In genomic region chr11:49723281-49723680, GRCm38 (mm10) we compare ENCODE assay signal across 21 mouse cellular contexts. TPM values are rescaled to one million over a fixed set of nuclear protein-coding genes. Genes with fewer than 3 reads are reported as not detected.
A peak's percentile ranks its signal among the peaks of the same experiment; 100 is the strongest.
DNase-seq lines count a peak whose midpoint lies in the region; ATAC-seq and TF ChIP-seq lines count a peak whose summit lies in the region.
"Had no signal": no experiment of that assay in that cellular context is flagged by ENCODE, and none has a peak within 500 bp of the region (broad histone marks: within the 10 kb centered on the region; RNA-seq: fewer than 3 reads in every experiment).

No protein-coding gene starts in this region.

- H3K4me1 ChIP-seq in hindbrain, embryonic 12.5 days = no peaks in the 10 kb centered on the region
- no peaks in the 10 kb centered on the region for H3K4me1 ChIP-seq in hindbrain, embryonic 11.5 days (replicated peaks; ENCODE audit: control insufficient read depth, insufficient read depth, low read length)
- peaks cover 29% of the 10 kb centered on the region for H3K4me1 ChIP-seq in thymus, adult 2 months (replicated peaks; ENCODE audit: control insufficient read depth, insufficient read depth, low read length)
- H3K4me1 ChIP-seq: kidney, embryonic 15.5 days; lung, embryonic 15.5 days had no signal

- H3K27ac ChIP-seq in hindbrain, embryonic 12.5 days = no peak overlapping the region
- H3K27ac ChIP-seq in hindbrain, embryonic 11.5 days (ENCODE audit: low read depth, low read length) = no peak overlapping the region
- H3K27ac ChIP-seq in thymus, adult 2 months (ENCODE audit: control insufficient read depth, insufficient read depth, low read length) = peak overlapping the region; percentile 96
- H3K27ac ChIP-seq: kidney, embryonic 15.5 days; lung, embryonic 15.5 days; stomach, postnatal 0 days had no signal

- TF ChIP-seq POLR2A in thymus, adult 2 months (IDR thresholded peaks at IDR 0.05; ENCODE audit: control insufficient read depth, extremely low read depth, insufficient read depth, low read length, poor library complexity) = no peak

- no peaks in the 10 kb centered on the region for H3K27me3 ChIP-seq in hindbrain, embryonic 12.5 days
- no peaks in the 10 kb centered on the region for H3K27me3 ChIP-seq in hindbrain, embryonic 11.5 days (ENCODE audit: control insufficient read depth, insufficient read depth, low read length)
- H3K27me3 ChIP-seq in thymus, adult 2 months (ENCODE audit: control insufficient read depth, insufficient read depth, low read length) = no peaks in the 10 kb centered on the region
- H3K27me3 ChIP-seq: CH12.LX; kidney, embryonic 15.5 days; lung, embryonic 15.5 days had no signal

- no peak overlapping the region for H3K4me3 ChIP-seq in hindbrain, embryonic 12.5 days
- no peak overlapping the region for H3K4me3 ChIP-seq in hindbrain, embryonic 11.5 days (ENCODE audit: low read depth, low read length)
- peak overlapping the region; percentile 29 for H3K4me3 ChIP-seq in thymus, adult 2 months (ENCODE audit: control insufficient read depth, insufficient read depth, low read length)
- H3K4me3 ChIP-seq: forebrain, embryonic 10.5 days; kidney, embryonic 15.5 days; lung, embryonic 15.5 days had no signal

- H3K36me3 ChIP-seq in hindbrain, embryonic 12.5 days = no peaks in the 10 kb centered on the region
- no peaks in the 10 kb centered on the region for H3K36me3 ChIP-seq in hindbrain, embryonic 11.5 days (ENCODE audit: control insufficient read depth, insufficient read depth, low read length)
- H3K36me3 ChIP-seq in thymus, adult 2 months (ENCODE audit: control insufficient read depth, insufficient read depth, low read length) = no peaks in the 10 kb centered on the region
- H3K36me3 ChIP-seq: kidney, embryonic 15.5 days; lung, embryonic 15.5 days had no signal

- H3K9ac ChIP-seq in hindbrain, embryonic 12.5 days = no peak overlapping the region
- no peak overlapping the region for H3K9ac ChIP-seq in hindbrain, embryonic 11.5 days (ENCODE audit: low read depth, low read length)
- H3K9ac ChIP-seq: kidney, embryonic 15.5 days; lung, embryonic 15.5 days had no signal

- ATAC-seq in hindbrain, embryonic 12.5 days (ENCODE audit: low FRiP score) = 0 out of 2 replicates have a peak, but pooled peaks have one; percentile 29
- no peak for ATAC-seq in hindbrain, embryonic 11.5 days (ENCODE audit: low FRiP score)
- peak; percentile 15 to 51; a peak in 2 of 4 replicates for ATAC-seq in hematopoietic stem cell, adult 5-6 weeks (replicated peaks in 1 of 2; ENCODE audit: insufficient read depth in 1 of 2, low FRiP score in 2 of 2, low TSS enrichment in 1 of 2, low read depth in 1 of 2, poor library complexity in 2 of 2, severe bottlenecking in 2 of 2)

- 59% methylated on average over 2 of the region's 2 CpGs for WGBS in hindbrain, embryonic 12.5 days
- 39% methylated on average over 2 of the region's 2 CpGs for WGBS in hindbrain, embryonic 11.5 days
- WGBS in thymus, adult 2 months = 7% methylated on average over 2 of the region's 2 CpGs

- H3K9me3 ChIP-seq in hindbrain, embryonic 12.5 days (replicated peaks) = no peaks in the 10 kb centered on the region
- no peaks in the 10 kb centered on the region for H3K9me3 ChIP-seq in hindbrain, embryonic 11.5 days (ENCODE audit: control insufficient read depth, low read length)
- H3K9me3 ChIP-seq: forebrain, embryonic 10.5 days; kidney, embryonic 15.5 days; lung, embryonic 15.5 days had no signal

- no peak for TF ChIP-seq CTCF in thymus, adult 2 months (IDR thresholded peaks at IDR 0.05; ENCODE audit: borderline replicate concordance, control insufficient read depth, extremely low read depth, insufficient read depth, low read length, poor library complexity)

- H3K4me2 ChIP-seq in hindbrain, embryonic 12.5 days (replicated peaks) = no peak overlapping the region
- H3K4me2 ChIP-seq in hindbrain, embryonic 11.5 days (replicated peaks; ENCODE audit: low read depth, low read length) = no peak overlapping the region
- H3K4me2 ChIP-seq: kidney, embryonic 15.5 days; lung, embryonic 15.5 days had no signal

- DNase-seq in hindbrain, embryonic 11.5 days (ENCODE audit: low spot score) = no peak
- peak; percentile 33 for DNase-seq in CD4-positive, CD25-positive, alpha-beta regulatory T cell, adult 2 months (ENCODE audit: low read depth, low spot score)
- DNase-seq in thymus, adult 2 months = peak; percentile 42
- DNase-seq in B cell, adult 2 months = no peak
- DNase-seq in cerebellum, adult 18-20 months = no peak
- DNase-seq in adrenal gland, postnatal 10 days = no peak
- DNase-seq: adrenal gland, postnatal 36 days; cerebellum, postnatal 25 days had no signal

RNA-seq across cellular contexts. Expression of gene Cnot6, which starts 10.8 kb away (rescaled TPM):
- 92.2 and 93.1 TPM in 2 replicates for polyA plus RNA-seq in hindbrain, embryonic 12.5 days (2016; fragmentation: Nextera tagmentation; extraction: Ambion mirVana)
- polyA plus RNA-seq in hindbrain, embryonic 11.5 days (2014; fragmentation: Nextera tagmentation; extraction: Ambion mirVana) = 60.5 and 65.3 TPM in 2 replicates
- total RNA-seq in hematopoietic stem cell, adult 5-6 weeks (2017) = 55.0 and 95.4 TPM in 2 replicates
- 40.3 and 44.2 TPM in 2 replicates for polyA plus RNA-seq in thymus, adult 2 months (2012; rRNA removed)
- 10 to 100 TPM; 51.1 to 61.2 TPM for total RNA-seq in adrenal gland, postnatal 10 days (2021)

RNA-seq across cellular contexts. Expression of gene Scgb3a1, which starts 59.9 kb away (rescaled TPM):
- not detected in 2 replicates for polyA plus RNA-seq in hindbrain, embryonic 12.5 days (2016; fragmentation: Nextera tagmentation; extraction: Ambion mirVana)
- polyA plus RNA-seq in hindbrain, embryonic 11.5 days (2014; fragmentation: Nextera tagmentation; extraction: Ambion mirVana) = not detected in 2 replicates
- total RNA-seq in hematopoietic stem cell, adult 5-6 weeks (2017) = 0.94 TPM in 1 of 2 replicates, not detected in the other
- polyA plus RNA-seq in thymus, adult 2 months (2012; rRNA removed) = 3.0 and 7.8 TPM in 2 replicates
- total RNA-seq in adrenal gland, postnatal 10 days (2021) = not detected
- total RNA-seq: adrenal gland, postnatal 36 days; CH12.LX; layer of hippocampus, adult 18-20 months; left cerebral cortex, adult 18-20 months had no signal
- polyA plus RNA-seq: embryonic facial prominence, embryonic 14.5 days; forebrain, embryonic 10.5 days; gonadal fat pad, adult 2 months; intestine, embryonic 14.5 days; kidney, embryonic 15.5 days; limb, embryonic 14.5 days had no signal

Comparison
In these comparisons a context has a peak if more than half of its experiments do, and no peak if none do; other contexts are left out.
1. DNase-seq: peak in CD4-positive, CD25-positive, alpha-beta regulatory T cell, adult 2 months (single experiment) and thymus, adult 2 months (single experiment); none in hindbrain, embryonic 11.5 days (single experiment), B cell, adult 2 months (0 of 2), cerebellum, adult 18-20 months (0 of 2) and adrenal gland, postnatal 10 days (single experiment).